Mouse (Mus musculus) monocyte, adult 5-6 weeks (primary cell): ENCODE data around the gene Wfdc5. TPM values are rescaled to one million over a fixed set of nuclear protein-coding genes. Genes with fewer than 3 reads are reported as not detected.

ENCODE experiments used
- ATAC-seq: fragments of 153-309, 156-312 bp; replicated peaks from 2 replicates; pipeline ENCODE4 v1.8.0; 2017; ENCODE audit warnings: mild to moderate bottlenecking; ENCODE audit not compliant: low TSS enrichment, insufficient number of reproducible peaks, severe bottlenecking, poor library complexity, low FRiP score
- total RNA-seq: library from RNA; stranded (forward); fragments of 200-1000, 200-491, 200-594 nt; gene quantifications from 3 replicates; pipeline ENCODE4 v1.2.3, GENCODE M21; 2017

The Wfdc5 gene
- total RNA-seq, 1 experiment from 2014 or later: not detected

DNA sequence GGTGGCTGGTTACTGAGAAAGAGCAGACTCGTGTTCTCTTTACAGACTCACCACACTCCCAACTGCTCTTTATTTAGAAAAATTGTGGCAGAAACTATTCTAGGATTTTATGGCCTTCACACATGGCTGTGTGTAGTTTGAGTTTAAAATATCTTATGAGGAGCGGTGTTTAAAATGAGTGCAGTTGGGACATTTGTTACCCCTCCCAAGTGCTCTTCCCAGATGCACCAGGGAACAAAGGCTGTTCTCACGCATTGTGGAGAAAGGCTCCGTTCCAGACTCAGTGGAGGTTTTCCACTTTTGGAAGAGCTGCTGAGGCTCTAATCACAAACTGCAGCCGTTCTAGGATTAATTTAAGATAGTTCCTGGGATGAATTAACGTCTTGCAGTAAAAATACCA is 44.8 kb downstream of the Wfdc5 start:
- ATAC-seq: no peak

DNA sequence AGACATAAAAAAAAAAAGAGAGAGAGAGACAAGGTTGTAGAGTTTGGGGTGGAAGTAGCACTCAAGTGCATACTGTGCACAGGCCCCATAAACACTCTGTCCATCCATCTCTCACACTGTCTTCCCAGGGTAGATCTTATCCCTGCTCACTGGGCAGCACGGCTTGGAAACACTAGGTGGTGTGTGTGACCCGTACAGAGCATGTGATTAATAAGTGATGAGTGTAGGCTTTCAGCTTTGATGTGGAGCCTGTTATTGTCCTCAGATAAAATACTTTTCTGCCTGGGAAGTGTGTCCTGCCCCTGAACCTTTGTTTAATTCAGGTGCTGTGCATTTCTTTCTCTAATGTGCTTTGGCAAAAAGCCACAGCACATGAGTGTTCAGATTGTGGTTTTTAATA is 46.1 kb downstream of the Wfdc5 start:
- ATAC-seq: no peak

DNA sequence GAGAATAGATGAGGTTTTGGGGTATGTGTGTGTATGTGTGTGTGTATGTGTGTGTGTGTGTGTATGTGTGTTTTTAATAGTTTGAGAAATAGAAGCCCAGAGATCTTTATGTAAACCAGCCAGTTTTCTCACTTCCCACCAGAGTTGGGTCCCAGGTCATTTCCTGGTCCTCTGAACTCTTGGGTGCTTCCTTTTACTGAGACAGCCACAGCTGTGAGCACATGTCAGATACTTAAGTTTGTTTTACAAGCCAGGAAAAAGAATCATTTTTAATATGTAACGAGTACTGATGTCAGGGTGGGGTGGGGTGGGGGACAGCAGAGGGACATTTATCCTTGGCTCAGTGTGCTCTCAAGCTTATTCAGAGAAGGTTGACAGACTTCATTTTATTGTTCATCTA is 47.2 kb downstream of the Wfdc5 start:
- no peak for ATAC-seq

DNA sequence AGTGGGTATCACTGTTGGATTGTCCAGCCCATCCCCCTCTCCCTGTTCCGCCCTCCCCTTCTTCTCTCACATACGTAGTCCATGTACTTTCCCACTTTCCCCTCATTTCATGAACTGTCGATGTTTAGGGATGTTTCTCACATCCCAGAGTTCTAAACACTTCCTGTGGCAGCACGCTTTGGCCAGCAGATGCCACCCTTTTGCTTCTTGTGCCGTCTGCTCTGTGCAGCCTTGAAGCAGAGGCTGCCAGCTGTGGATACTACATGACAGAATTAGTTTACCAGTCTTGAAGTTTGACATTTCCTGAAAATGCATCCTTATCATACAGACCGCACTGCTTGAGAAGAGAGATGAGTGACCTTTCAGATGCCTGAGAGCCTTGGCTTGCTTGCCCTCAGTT is 48.0 kb downstream of the Wfdc5 start:
- no peak for ATAC-seq

DNA sequence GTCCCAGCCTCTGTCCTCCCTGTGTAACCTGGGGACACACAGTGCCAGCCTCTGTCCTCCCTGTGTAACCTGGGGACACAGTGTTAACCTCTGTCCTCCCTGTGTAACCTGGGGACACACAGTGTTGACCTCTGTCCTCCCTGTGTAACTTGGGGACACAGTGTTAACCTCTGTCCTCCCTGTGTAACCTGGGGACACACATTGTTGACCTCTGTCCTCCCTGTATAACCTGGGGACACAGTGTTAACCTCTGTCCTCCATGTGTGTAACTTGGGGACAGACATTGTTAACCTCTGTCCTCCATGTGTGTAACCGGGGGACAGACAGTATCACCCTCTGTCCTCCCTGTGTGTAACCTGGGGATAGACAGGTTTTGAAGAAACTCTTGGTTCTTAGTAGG is 51.0 kb downstream of the Wfdc5 start:
- ATAC-seq: no peak

DNA sequence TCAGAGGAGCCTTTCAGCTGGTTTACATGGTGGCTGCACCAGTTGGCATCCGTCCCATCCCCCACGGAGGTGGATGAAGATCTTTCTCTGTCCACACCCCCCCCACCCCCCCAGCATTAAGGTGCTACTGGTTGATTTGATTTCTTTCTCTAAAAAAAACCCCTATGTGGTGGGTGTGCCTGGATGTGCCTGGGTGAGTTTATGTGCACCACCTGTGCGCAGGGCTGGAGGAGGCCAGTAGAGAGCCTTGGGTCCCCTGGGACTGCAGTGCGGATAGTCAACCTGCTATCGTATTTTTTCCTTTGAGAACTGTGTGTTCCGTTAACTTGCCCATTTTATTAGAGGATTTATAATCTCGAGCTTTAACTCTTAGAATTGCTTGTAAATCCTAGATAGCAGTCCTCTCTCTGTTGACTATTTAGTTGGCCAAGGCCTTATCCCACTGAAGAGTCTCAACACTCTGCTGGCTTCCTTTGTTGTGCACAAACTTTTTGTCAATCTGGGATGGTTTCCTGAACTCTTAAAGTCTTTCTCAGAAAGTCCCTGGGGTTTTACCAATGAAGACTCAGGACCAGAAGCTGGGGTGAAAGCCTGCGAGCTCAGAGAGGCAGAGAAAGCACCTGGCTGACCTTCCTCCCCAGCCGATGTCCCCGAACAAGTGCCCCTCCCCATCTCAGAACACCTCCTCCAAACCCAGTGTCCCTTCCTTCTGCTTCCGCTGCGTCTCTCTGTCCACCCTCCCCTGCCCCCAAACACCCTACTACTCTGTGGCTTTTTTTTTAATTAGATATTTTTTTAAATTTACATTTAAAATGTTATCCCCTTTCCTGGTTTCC is 53.7 kb downstream of the Wfdc5 start:
- ATAC-seq: no peak

DNA sequence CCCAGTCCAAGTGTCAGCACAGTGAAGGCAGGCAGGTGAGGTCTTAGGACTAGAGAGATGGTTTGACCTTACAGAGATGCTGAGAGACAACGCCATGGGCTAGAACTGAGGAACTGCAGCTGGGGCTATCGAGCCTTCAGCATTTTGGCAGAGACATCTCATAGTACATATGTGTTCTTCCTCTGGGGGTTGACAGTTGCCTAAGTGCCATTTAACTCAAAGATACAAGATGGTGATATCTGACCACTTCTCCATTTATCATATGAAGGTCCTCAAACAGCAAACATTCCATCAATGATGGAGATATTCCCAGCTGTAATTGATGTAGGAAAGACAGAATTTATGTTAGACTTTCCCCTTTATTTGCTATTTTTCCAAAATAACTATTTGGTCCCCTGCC is 55.2 kb downstream of the Wfdc5 start:
- no peak for ATAC-seq

DNA sequence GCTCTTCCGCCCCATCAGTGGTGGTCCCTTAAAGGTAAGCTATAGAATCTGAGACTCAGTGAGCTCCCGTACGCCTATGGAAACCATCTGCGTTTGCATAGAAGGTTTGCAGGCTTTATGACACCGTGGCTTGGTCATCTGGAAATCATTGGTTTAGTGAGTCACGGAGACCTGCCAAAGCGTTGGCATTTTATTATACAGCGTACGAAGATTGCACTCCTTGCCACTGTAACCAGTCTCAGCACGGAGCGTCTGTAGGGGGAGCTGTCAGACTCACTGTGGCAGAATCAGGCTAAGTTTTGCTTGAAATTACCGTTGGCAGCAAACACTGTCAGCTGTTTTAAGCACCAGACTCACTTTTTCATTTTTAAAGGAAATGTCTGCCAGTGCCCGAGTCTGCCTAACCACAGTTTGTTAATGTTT is 56.0 kb downstream of the Wfdc5 start:
- no peak for ATAC-seq

Other genes with a start within 250 kb of the Wfdc5 start
- 50.9 to 83.0 TPM (median 67.5 TPM) in 3 replicates for gene Ywhab, start 187.8 kb downstream of the Wfdc5 start, total RNA-seq
- 1.9 to 3.5 TPM in 2 of 3 replicates, not detected in the other for gene Pabpc1l, start 157.3 kb downstream of the Wfdc5 start, total RNA-seq
- gene Stk4, start 112.4 kb downstream of the Wfdc5 start, total RNA-seq: 304 to 378 TPM (median 341 TPM) in 3 replicates
- 38.3 to 59.3 TPM (median 43.2 TPM) in 3 replicates for gene Tomm34, start 111.6 kb downstream of the Wfdc5 start, total RNA-seq
- not detected in 3 replicates for gene Kcns1, start 11.6 kb downstream of the Wfdc5 start, total RNA-seq
- gene Wfdc12, start 7.9 kb upstream of the Wfdc5 start, total RNA-seq: not detected in 3 replicates
- gene Wfdc15a, start 17.4 kb upstream of the Wfdc5 start, total RNA-seq: not detected in 3 replicates
- gene Wfdc15b, start 38.9 kb upstream of the Wfdc5 start, total RNA-seq: not detected in 3 replicates
- 1.1 to 1.6 TPM in 2 of 3 replicates, not detected in the other for gene Svs2, start 55.7 kb upstream of the Wfdc5 start, total RNA-seq
- gene Svs3b, start 73.9 kb upstream of the Wfdc5 start, total RNA-seq: not detected in 3 replicates
- not detected in 3 replicates for gene Svs4, start 95.7 kb upstream of the Wfdc5 start, total RNA-seq
- not detected in 3 replicates for gene Svs3a, start 106.5 kb upstream of the Wfdc5 start, total RNA-seq
- gene Svs6, start 134.0 kb upstream of the Wfdc5 start, total RNA-seq: not detected in 3 replicates
- not detected in 3 replicates for gene Svs5, start 150.0 kb upstream of the Wfdc5 start, total RNA-seq
- gene Slpi, start 206.4 kb upstream of the Wfdc5 start, total RNA-seq: 7.4 to 25.2 TPM (median 20.6 TPM) in 3 replicates
- gene Rbpjl, start 220.4 kb upstream of the Wfdc5 start, total RNA-seq: not detected in 3 replicates
- not detected in 3 replicates for gene Matn4, start 222.4 kb upstream of the Wfdc5 start, total RNA-seq